Mouse (Mus musculus): ENCODE data around the gene Col5a1.

Col5a1 gene

GRCm38 (mm10) chr2:27886148-27886551, at the start of gene Col5a1:
Gene Col5a1, plus strand, starts transcription at chr2:27886425.
- peak; percentile 22 to 56 for DNase-seq

- DNase-seq: no peak
These were observed 48.1 kb upstream of the Col5a1 start for GRCm38 (mm10) chr2:27838112-27838511.

GRCm38 (mm10) chr2:27840890-27841289, 45.3 kb upstream of the Col5a1 start:
- peak; percentile 33 to 57 for DNase-seq

- no peak for DNase-seq
These were observed 43.3 kb upstream of the Col5a1 start for GRCm38 (mm10) chr2:27842893-27843292.

DNA sequence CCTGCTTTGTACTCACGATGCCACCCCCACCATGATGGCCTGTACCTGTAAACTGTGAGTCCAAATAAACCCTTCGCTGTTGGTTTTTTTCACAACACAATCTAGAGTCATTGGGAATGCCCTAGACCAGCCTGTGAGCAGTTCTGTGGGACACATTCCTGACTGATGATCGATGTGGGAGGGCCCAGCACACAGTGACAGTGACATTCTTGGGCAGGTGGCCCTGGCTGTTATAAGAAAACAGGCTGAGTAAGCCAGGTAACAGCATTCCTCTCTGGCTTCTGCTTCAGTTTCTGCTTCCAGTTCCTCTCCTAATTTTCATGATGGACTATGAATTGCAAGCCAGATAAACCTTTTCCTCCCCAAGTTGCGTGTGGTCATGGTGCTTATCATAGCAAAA, 41.3 kb upstream of the Col5a1 start:
- DNase-seq: no peak

- peak in 1 of 2 experiments; percentile 17 for DNase-seq
These were observed 39.2 kb upstream of the Col5a1 start for GRCm38 (mm10) chr2:27847001-27847400.

DNA sequence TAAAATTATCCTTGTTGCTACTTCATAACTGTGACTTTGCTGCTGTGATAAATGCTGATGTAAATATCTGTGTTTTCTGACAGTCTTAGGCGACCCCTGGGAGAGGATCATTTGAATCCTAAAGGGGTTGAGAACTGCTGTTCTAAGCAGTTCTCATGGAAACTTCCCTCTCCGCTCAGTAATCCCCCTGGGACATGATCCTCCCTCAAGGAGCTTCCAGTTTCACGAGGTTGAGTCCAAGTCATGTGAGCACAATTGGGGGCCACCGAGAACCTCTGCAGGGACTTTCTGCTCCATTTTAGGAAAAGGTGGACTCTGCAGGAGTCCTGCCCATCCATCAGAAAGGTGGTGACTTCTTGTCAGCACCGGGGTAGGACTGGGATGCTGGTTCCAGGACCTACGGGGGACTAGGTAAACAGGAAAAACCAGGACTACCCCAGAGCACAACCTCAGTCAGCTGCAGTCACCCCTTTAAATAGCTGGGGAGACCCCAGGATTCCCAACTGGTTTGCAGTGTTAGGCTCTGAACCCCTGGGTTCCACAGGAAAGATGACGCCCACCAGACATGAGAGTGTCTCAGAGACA, 38.3 kb upstream of the Col5a1 start:
- DNase-seq: no peak

DNA sequence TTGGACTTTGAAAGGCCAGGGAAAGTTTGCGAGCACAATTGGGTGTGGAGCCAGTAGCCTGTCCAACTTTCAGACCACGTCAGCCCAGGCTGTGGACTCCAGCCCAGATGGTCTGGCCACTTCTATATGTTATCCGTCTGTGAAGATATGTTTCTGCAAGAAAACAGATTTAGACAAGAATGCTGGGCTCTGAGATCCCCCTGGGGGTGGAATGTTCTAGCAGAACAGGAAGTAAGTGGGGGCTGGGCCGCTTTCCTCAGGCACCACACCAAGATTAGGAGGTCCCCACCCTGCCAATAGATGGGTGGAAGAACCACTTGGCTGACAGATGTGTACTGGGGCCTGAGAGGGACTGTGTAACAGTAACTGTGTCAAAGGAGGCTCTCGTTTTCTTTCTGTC, 37.8 kb upstream of the Col5a1 start:
- no peak for DNase-seq

DNA sequence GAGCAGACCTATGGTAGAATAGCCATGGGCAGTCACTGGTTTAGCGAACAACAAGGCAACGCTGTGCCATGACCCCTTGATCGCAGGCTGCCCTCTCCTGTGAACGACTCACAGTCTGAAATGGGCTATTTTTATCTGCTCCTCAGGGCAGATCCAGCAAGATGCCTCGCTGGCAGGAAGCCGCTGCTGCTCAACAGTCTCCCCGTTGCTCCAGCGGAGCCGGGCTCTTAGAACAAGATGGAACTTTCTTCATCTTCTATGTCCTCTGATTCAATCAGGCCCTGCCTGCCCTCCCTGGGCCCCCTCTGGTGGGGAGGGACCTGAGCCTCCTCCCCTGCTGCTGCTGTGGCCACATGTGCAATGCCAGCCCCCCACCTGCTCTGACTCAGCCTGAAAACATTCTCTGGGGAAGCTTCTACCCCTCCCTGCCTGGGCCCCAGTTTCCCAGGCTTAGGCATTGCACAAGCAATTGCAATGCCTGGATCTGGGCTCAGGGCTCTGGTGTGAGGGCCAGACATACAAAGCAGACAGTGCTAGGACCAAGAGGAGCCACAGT, 27.8 kb upstream of the Col5a1 start:
- peak; percentile 28 to 44 for DNase-seq

DNA sequence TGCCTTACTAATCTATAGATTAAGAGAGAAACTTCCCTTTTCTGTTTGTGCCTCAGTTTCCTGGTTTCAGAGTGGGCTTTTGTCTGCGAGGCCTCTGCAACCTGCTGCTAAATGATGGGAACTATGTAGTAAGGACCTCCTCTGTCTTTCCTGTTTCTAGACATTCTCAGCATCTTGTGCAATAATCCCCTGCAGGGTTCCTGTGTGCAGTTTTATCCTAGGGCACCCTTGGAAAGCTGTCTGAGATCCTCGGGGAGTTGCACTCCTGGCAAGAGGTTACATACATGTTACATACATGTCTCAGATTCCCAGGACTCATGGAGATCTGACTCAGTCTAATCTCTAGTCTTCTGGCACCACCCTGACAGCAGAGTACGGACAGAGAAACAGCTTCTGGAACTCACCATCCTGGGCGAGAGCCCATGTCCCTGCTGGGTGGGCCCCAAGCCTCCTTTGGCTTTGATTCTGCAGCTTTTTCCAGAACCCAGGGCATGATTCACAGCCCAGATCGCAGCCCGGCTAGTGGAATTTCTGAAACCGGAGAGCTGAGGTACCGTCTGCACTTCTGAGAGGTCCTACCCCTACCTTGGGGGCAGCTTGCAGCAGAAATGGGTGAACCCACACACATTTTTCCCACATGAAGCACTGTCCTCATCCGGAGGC, 24.5 kb upstream of the Col5a1 start:
- DNase-seq: peak; percentile 26 to 52

- no peak for DNase-seq
These were observed 21.5 kb upstream of the Col5a1 start for GRCm38 (mm10) chr2:27864491-27865365.

GRCm38 (mm10) chr2:27870586-27870985, 15.6 kb upstream of the Col5a1 start:
- no peak for DNase-seq

DNA sequence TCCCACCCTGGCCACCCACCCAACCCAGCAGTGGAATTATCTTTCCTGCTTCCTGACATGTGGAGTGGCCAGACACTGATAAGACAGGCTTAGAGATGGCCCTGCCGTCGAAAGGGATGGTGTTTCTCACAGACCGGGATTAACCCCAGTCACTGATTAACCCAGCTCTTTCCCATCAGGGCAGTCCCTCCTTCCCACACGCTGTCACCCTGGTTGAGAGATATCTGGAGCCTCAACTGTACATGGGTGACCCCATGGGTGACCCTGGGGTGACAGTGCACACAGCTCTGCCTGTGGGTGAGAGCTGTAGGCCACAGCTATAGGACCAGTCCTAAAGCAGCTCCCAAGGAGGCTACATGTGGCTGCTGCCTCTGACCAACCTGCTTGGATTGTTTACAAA, 15.2 kb upstream of the Col5a1 start:
- no peak for DNase-seq

DNA sequence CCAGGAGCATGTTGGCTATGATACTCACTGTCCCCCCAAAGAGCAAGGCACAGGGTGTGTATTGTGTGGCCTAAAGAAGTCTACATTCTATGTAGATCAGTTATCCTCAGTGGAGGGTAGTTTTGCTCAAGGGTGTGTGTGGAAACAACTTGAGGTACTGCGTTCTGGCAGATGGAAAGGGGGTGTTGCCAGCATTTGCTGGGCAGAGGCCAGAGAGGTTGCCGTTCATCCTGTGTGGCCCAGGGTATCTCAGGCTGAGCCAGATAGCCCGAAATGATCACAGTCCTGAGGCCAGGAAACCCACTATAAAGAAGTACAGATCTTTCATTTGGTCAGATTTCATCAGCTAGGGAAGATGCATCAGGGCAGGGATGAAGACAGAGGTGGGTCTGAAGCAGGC, 13.9 kb upstream of the Col5a1 start:
- peak; percentile 72 to 79 for DNase-seq

- no peak for DNase-seq
These were observed 13.2 kb upstream of the Col5a1 start for GRCm38 (mm10) chr2:27873030-27873429.

- no peak for DNase-seq
These were observed 11.6 kb upstream of the Col5a1 start for GRCm38 (mm10) chr2:27874596-27874995.

- no peak for DNase-seq
These were observed 11.0 kb upstream of the Col5a1 start for GRCm38 (mm10) chr2:27875231-27875630.

DNA sequence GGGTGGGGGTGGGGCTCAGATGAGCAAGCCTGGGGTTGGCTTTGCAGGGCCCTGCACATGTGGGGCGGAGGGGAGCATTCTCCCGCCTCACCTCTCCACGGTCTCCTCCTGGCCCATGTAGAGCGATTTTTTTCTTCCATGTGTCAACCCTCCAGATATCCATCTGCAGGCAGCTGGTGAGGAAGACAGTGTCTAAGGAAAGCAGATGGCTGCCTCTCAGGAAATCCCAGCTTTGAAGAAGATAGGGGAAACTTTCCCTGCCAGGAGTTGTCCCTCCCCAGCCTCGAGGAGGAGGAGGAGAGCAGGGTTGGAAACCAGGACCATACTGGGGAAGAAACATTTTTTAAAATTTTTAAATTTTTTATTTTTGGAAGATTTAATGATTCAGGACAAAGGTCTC, 10.4 kb upstream of the Col5a1 start:
- no peak for DNase-seq

DNA sequence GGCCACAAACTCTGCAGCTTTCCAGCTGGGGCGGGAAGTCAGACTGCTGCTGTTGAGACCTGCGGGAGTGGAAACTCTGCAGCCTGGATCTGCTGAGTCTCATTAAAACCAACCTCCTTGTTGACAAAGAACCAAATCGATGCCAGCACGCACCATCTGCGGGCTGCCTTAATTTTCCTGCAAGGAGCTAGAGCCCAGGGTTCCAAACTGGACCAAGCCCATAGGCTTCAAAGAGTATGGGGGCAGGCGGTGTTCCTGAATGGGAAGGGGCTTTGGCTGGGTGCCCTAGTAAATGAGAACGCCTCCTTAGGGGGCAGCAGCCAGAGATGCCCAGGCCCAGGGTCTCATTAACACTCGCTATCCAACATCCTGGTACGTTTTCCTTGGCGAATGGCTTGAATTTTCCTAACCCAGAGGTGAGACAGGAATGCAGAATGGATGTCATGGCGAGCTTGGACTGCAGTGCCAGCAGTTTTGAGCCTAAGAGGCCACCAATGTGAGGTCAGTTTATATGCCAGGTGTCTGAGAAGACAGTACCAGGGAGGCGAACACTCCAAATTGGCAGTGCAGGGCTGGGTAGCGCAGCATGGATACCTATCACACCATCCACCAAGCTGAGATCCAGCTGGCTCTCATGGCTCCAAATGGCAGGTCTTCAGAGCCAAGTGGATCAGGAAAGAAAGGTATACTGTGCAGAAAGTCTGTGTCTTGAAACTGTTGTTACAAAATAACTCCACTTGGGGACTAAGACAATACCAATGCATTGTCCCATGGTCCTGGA, 9.3 kb upstream of the Col5a1 start:
- peak; percentile 43 to 55 for DNase-seq

GRCm38 (mm10) chr2:27878066-27878465, 8.2 kb upstream of the Col5a1 start:
- peak in 1 of 2 experiments; percentile 32 for DNase-seq

- DNase-seq: no peak
These were observed 2.9 kb upstream of the Col5a1 start for GRCm38 (mm10) chr2:27883276-27883675.

GRCm38 (mm10) chr2:27885456-27886147, 623 bp upstream of the Col5a1 start:
- DNase-seq: no peak

Data from cerebellum, postnatal 25 days (tissue).